Mouse (Mus musculus) thymus, adult 18-20 months (tissue): ENCODE data around the gene Sema6d.

Experiments used
- DNase-seq, 2 experiments: peaks; one replicate each; pipeline ENCODE4 v3.0.0; 2022; ENCODE audit warnings: mixed read lengths in 2 of 2

Gene Sema6d

DNA sequence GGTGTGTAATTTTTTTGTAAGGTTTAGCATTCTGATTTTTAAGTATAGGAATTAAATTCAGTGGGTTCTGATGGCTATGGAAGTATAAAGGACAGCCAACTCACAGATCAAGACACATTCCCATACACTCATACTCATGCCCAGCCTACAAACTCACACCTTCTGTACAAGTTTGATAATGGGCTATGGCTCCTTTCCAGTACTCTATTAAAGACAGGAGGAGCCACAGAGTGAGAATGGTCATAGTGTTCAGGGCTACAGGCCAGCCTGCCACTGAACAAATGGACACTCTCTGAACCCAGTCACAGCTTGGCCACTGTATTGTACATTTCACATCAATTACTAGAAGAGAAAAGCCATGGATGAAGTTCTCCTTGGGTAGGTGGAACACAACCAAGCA lies 583.3 kb downstream of the Sema6d start:
- DNase-seq, result no peak

DNA sequence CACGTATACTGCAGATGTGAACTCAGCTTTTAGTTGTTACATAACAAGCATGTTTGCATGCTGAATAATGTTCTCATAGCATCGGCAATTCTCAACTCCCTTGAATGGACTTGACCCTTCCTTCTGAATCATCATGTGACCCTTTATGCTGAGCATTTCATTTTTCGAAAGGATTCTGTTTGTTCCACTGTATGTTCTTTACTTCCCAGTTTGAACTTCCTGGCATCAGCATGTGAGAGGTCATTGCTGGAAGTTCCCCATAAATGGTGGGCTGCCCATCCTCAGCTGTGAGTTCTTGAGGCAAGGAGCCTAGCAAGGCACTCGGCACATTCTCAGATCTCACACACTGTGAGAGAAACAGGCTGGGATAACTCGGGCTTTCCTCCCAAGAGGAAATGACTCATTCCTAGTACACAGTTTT lies 594.7 kb downstream of the Sema6d start:
- DNase-seq, result no peak

DNA sequence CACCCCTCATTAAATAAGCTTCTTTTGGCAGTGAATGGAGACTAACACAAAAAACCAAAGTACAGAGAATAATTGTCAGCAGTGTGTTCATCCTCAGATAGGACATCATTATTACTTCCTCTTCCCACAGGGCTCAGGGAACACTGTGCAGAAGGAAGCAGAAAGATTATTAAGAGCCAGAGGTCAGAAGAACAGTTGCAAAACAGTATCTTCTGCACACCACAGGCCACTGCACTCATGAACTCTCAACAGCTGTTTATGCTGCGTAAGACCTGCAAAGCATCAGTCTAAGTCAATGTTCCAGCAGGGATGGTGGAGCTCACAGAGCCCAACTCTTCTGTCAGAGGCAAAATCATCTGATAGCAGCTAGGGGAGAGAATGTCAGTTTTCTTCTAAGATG lies 600.6 kb downstream of the Sema6d start:
- no peak for DNase-seq

DNA sequence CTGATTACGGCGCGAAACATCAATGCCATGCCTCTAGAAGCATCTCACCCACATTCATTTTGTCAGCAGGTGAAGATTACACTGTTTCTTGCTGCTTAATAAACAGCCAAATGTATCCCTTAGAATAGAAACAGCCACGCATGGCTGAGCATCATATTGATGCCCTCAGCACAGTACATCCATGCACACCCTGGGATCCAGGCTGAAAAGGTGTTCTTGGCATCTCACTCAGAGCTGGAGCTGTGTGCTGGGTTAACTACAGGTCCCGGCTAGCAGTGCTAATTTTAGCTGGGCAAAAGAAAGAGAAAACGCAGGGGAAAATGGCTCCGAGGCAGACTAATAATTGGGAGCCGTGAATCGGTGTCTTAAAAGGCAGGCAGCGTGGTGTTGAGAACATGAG lies 612.9 kb downstream of the Sema6d start:
- no peak for DNase-seq

- no peak for DNase-seq
These were observed 615.2 kb downstream of the Sema6d start for GRCm38 (mm10) chr2:124704922-124705321.

DNA sequence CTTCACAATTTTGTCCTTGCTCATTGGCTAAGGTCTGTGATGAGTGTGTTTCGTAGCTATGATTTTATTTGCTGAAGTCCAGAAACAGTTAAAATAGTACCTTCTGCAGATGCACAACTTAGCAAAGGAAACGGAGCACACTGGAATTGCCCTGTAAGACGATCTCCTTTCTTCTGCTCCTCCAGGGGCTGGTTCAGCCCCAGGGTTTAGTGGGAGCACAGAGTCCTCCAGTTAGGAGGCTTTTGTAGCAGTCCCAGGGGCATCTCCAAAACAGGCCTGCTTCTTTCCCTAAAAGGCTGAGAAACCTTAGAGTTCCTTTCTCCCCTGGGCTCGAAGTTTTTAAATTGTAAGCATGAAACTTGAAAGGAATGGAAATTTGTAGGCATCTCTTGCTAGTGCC lies 616.0 kb downstream of the Sema6d start:
- DNase-seq, result no peak

DNA sequence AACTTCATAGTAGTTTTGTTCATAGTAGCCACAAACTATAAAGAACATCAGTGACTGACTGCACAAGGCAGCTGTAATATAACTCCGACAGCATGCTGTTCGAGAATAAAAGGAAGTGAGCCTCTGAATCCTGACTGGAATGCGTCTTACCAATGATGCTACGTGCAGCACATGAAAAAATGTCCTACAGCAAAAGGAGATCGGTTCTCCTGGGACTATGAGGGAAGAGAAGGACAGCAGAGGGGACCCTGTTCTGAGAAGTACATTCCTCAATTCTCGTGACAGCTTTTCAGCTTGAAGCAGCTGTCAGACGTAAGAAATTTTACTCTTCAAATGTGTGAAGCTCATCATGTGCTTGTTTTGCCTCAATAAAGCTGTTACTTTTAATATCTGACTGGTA lies 617.1 kb downstream of the Sema6d start:
- no peak for DNase-seq
